Mouse (Mus musculus) small intestine, adult 2 months (tissue): ENCODE data around the gene Hnrnpab.

Experiments used
- CTCF ChIP-seq: fragments of 200-500 bp; IDR thresholded peaks from 2 replicates; pipeline ENCODE4 v1.5.1; 2012; ENCODE audit warnings: low read depth, mild to moderate bottlenecking, control low read depth, inconsistent platforms, low read length, moderate library complexity, mixed read lengths; ENCODE audit not compliant: insufficient replicate concordance, insufficient read length; ENCODE audit errors: extremely low read depth
- POLR2A ChIP-seq: fragments of 200-500 bp; IDR thresholded peaks from 2 replicates; pipeline ENCODE4 v1.6.1; 2012; ENCODE audit warnings: low read depth, mild to moderate bottlenecking, control low read depth, inconsistent platforms, low read length, moderate library complexity

DNA sequence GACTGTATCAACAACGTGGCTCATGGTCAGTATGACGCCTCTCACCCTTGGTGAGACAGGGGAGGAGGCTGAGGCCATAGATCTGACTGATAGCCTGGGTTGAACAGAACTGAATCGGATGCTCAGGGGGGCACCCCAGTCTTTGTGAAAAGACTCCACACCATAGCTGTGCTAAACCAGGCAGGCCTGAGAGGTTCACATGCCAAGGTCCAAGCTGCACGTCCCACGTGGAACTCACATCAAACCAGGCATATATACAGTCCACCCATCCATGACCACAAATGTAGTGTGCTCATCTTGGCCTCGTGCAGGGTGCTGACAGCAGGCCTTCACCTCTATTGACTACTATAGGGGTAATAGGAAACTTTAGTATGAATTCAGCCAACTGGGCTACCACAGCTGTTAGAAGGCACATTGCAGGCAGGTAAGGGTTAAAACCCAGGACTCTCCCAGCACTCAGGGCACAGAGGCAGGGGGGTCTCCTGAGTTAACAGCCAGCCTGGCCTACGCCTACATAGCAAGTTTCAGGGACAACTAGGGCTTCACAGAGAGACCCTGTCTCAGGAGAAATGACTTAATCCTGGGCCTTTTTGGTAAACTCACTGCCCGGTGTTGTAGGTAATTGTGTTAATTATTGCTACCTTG lies 20.9 kb downstream of the Hnrnpab start:
- no peak for TF ChIP-seq CTCF
- TF ChIP-seq POLR2A = no peak
